Mouse (Mus musculus) limb, embryonic 10.5 days (tissue): Measurements from ENCODE around the gene Ap1g2. TPM values are rescaled to one million over a fixed set of nuclear protein-coding genes. Genes with fewer than 3 reads are reported as not detected.

Experiments used
- DNase-seq: peaks from one replicate; pipeline ENCODE4 v3.0.0-alpha.2; 2017; ENCODE audit warnings: low spot score
- H3K27ac ChIP-seq: fragments of 300-500 bp; sonication (generic); 2 replicates; pipeline ENCODE4 v1.5.1; 2016; ENCODE audit warnings: mild to moderate bottlenecking
- H3K27me3 ChIP-seq: fragments of 300-500 bp; sonication (generic); 2 replicates; pipeline ENCODE4 v1.6.1; 2016; ENCODE audit warnings: low read depth, mild to moderate bottlenecking; ENCODE audit not compliant: poor library complexity, severe bottlenecking
- H3K36me3 ChIP-seq: fragments of 300-500 bp; sonication (generic); 2 replicates; pipeline ENCODE4 v1.6.1; 2016; ENCODE audit warnings: mild to moderate bottlenecking, moderate library complexity
- H3K4me1 ChIP-seq: fragments of 300-500 bp; sonication (generic); 2 replicates; pipeline ENCODE4 v1.6.1; 2016
- H3K4me3 ChIP-seq: fragments of 300-500 bp; sonication (generic); 2 replicates; pipeline ENCODE4 v1.5.1; 2016; ENCODE audit warnings: mild to moderate bottlenecking, moderate library complexity
- H3K9me3 ChIP-seq: fragments of 300-500 bp; sonication (generic); replicated peaks from 2 replicates; pipeline ENCODE4 v1.6.1; 2016; ENCODE audit warnings: mild to moderate bottlenecking
- WGBS: fragments of 180-500 bp; shearing (Covaris S2); methylation state at CpG from one replicate; pipeline ENCODE4 v1.1.7; 2016; 5-methylcytosine and 5-hydroxymethylcytosine counted together
- polyA plus RNA-seq: library from polyadenylated mRNA; unstranded; fragments of >200 nt; fragmentation: Nextera tagmentation; extraction: Ambion mirVana; gene quantifications from 2 replicates; pipeline ENCODE4 v1.2.1, GENCODE M21; 2016

Gene Ap1g2
- polyA plus RNA-seq, 1 experiment from 2014 or later = 12.5 TPM

DNA sequence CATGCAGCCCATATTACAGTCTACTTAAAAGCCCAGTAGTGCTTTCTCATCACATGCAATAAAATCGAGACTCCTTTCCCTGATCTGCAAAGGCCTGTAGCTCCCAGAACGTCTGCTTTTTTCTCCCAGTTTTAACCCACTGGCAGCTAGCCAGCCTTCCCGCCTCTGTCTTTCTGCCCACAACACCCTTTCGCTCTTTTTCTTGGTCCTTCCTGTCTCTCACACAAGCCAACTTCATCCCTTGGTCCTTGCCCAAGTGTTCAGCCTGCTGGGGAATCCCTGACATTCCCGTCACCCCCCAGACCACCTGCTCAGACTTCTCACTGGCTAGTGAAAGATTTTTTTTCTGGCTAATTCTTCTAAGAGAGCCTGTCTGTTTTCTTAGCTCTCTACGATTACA lies 30.2 kb downstream of the Ap1g2 start:
- no peak overlapping the region for H3K27ac ChIP-seq

DNA sequence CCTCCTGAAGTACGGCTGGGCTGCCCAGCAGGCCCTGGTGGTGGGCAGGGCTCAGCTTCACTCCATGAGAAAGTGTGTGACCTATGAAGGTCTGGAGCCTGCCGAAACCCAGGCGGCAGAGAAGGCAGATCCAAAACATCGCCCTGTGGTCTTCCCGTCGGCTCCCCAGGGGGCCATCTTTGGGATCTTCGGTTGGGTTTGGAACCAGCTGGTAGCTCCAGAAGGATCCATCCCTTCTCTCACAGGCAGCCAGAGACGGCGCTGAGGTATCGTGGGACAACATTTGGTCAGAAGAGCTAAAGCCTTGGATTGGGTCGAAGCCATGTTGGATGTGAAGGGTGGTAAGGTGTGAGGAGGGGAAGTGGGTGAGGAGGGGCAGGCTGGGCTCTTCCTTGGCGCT lies 32.0 kb downstream of the Ap1g2 start:
- Histone ChIP-seq H3K4me3 (no peak overlapping the region), H3K4me1 (peaks cover 42% of the 10 kb centered on the region), H3K36me3 (peaks cover 23% of the 10 kb centered on the region), H3K27ac (no peak overlapping the region), H3K9me3 (no peaks in the 10 kb centered on the region), H3K27me3 (peaks cover 73% of the 10 kb centered on the region)
- no peak for DNase-seq
- WGBS = 88% methylated on average over 12 of the region's 12 CpGs

More for the DNA sequence above, 30.2 kb downstream of the Ap1g2 start:
- Histone ChIP-seq H3K4me3 (no peak overlapping the region), H3K9me3 (no peaks in the 10 kb centered on the region), H3K36me3 (peaks cover 23% of the 10 kb centered on the region), H3K4me1 (peaks cover 42% of the 10 kb centered on the region), H3K27me3 (peaks cover 63% of the 10 kb centered on the region)
- 60% methylated on average over 6 of the region's 6 CpGs for WGBS
- no peak for DNase-seq

DNA sequence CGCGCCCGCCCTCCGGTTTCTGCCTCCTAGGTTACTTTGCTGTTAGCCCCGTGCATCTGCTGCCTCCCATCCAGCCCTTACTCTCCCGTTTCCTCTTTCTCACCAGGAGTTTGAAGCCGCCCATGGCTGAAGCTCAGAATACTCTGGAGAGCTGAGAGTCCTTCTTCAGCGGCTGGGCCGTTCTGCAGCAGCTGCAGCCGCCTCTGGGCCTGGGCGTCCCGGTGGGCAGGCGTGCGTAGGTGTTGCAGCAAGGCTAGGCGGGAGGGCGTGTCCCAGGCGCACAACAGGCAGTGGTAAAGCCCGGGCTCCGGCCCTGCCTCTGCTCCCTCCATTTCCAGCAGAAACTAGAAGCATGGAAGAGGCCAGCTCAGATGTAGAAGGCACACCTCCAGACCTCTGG lies 34.6 kb downstream of the Ap1g2 start:
- DNase-seq = no peak

GRCm38 (mm10) chr14:55066042-55066441 lies 40.4 kb downstream of the Ap1g2 start:
- Histone ChIP-seq H3K9me3 (no peaks in the 10 kb centered on the region), H3K4me1 (peaks cover 31% of the 10 kb centered on the region), H3K27me3 (peaks cover 45% of the 10 kb centered on the region), H3K4me3 (no peak overlapping the region), H3K36me3 (peaks cover 30% of the 10 kb centered on the region), H3K27ac (no peak overlapping the region)
- DNase-seq = no peak
- 90% methylated on average over 8 of the region's 8 CpGs for WGBS

More for the DNA sequence above, 34.6 kb downstream of the Ap1g2 start:
- peak overlapping the region; percentile 38 for H3K27ac ChIP-seq
- 14% methylated on average over 19 of the region's 19 CpGs for WGBS
- peaks cover 21% of the 10 kb centered on the region for H3K4me1 ChIP-seq
- H3K27me3 ChIP-seq = peaks cover 51% of the 10 kb centered on the region
- H3K9me3 ChIP-seq = no peaks in the 10 kb centered on the region
- peaks cover 32% of the 10 kb centered on the region for H3K36me3 ChIP-seq
- H3K4me3 ChIP-seq = peak overlapping the region; percentile 32

GRCm38 (mm10) chr14:55065391-55065790 lies 41.0 kb downstream of the Ap1g2 start:
- Histone ChIP-seq H3K27ac (no peak overlapping the region; the same call in 1 of the 2 replicates), H3K4me3 (no peak overlapping the region), H3K9me3 (no peaks in the 10 kb centered on the region), H3K4me1 (peaks cover 35% of the 10 kb centered on the region), H3K27me3 (peaks cover 39% of the 10 kb centered on the region), H3K36me3 (peaks cover 30% of the 10 kb centered on the region)
- no peak for DNase-seq
- 84% methylated on average over 13 of the region's 13 CpGs for WGBS

GRCm38 (mm10) chr14:55064481-55065370 lies 41.7 kb downstream of the Ap1g2 start:
- no peak for DNase-seq
- H3K9me3 ChIP-seq = no peaks in the 10 kb centered on the region
- peaks cover 38% of the 10 kb centered on the region for H3K4me1 ChIP-seq
- H3K27me3 ChIP-seq = peaks cover 37% of the 10 kb centered on the region
- H3K36me3 ChIP-seq = peaks cover 30% of the 10 kb centered on the region
- WGBS = 76% methylated on average over 35 of the region's 35 CpGs
- no peak overlapping the region; the same call in 1 of the 2 replicates for H3K27ac ChIP-seq
- H3K4me3 ChIP-seq = no peak overlapping the region

- DNase-seq = no peak
- Histone ChIP-seq H3K27ac (no peak overlapping the region), H3K9me3 (no peaks in the 10 kb centered on the region), H3K36me3 (peaks cover 30% of the 10 kb centered on the region), H3K4me3 (no peak overlapping the region), H3K4me1 (peaks cover 38% of the 10 kb centered on the region), H3K27me3 (peaks cover 37% of the 10 kb centered on the region)
- WGBS = 88% methylated on average over 22 of the region's 22 CpGs
These were observed 42.6 kb downstream of the Ap1g2 start for GRCm38 (mm10) chr14:55063581-55064381.

DNA sequence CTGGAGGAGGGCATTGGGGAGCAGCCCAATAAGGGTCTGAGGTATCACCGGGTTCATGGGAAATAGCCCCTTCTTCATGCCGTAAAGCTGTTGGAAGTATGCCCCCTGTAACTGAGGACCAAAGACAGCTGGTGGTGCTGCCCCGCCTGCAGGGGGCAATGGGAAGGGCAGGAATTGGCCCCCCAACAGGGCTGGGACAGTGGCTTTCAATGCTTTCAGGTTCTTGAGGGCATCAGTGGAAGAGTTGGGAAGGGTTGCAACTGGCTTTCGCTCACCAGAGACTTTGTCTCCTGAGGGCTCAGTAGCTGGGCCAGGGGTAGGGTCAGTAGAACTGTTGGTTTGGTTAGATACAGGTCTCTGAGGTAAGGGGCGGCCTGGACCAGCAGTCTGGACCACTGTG lies 43.3 kb downstream of the Ap1g2 start:
- Histone ChIP-seq H3K4me1 (peaks cover 38% of the 10 kb centered on the region), H3K4me3 (peak overlapping the region; percentile 33), H3K9me3 (no peaks in the 10 kb centered on the region), H3K36me3 (peaks cover 30% of the 10 kb centered on the region), H3K27ac (no peak overlapping the region), H3K27me3 (peaks cover 37% of the 10 kb centered on the region)
- no peak for DNase-seq
- WGBS = 85% methylated on average over 5 of the region's 5 CpGs

DNA sequence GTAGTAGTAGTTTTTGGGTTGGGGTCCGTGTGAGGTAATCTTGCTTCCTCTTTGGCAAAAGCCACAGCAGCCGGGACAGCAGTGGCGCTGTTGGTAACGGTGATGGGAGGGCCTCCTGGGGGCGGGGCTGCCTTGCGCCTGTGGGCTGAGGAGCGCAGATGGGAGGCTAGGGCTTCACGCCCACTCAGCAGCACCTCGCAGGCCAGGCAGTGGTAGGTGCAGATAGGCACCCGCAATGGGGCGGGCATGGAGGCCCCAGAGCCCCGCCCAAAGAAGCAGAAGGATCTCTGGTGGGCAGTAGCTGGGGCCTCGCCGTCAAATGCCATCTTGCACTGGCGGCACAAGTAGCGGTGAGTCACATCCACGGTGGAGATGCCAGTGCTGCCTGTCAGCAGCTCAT lies 43.8 kb downstream of the Ap1g2 start:
- H3K4me3 ChIP-seq = peak overlapping the region; percentile 33
- H3K27me3 ChIP-seq = peaks cover 37% of the 10 kb centered on the region
- peaks cover 30% of the 10 kb centered on the region for H3K36me3 ChIP-seq
- H3K9me3 ChIP-seq = no peaks in the 10 kb centered on the region
- peaks cover 38% of the 10 kb centered on the region for H3K4me1 ChIP-seq
- 17% methylated on average over 17 of the region's 17 CpGs for WGBS
- H3K27ac ChIP-seq = peak overlapping the region; percentile 47
- peak; percentile 60 for DNase-seq

DNA sequence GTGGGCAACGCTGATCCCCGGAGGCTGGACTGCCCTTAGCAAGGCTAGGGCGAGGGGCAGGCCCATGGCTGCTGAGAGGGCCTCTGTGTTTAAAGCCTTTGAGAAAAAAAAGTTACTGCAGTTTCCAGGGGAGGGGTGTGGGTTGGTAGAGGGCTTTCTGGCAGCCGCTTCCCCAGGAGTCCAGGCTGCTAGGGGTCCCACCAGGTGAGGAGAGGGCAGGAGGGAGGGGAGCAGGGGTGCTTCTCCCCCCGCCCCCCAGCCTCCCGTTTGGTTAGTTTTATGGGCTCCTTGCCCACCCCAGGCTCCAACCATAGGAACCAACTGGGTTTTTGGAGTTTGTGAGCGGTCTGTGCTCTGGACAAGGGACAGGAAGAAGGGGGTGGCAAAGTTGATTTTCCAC lies 44.5 kb downstream of the Ap1g2 start:
- Histone ChIP-seq H3K9me3 (no peaks in the 10 kb centered on the region), H3K4me3 (no peak overlapping the region), H3K27me3 (peaks cover 37% of the 10 kb centered on the region), H3K4me1 (peaks cover 38% of the 10 kb centered on the region), H3K36me3 (peaks cover 22% of the 10 kb centered on the region), H3K27ac (peak overlapping the region; percentile 47; the same call in 1 of the 2 replicates)
- whole genome bisulfite sequencing = 35% methylated on average over 7 of the region's 7 CpGs
- no peak for DNase-seq

GRCm38 (mm10) chr14:55059931-55060330 lies 46.5 kb downstream of the Ap1g2 start:
- Histone ChIP-seq H3K4me3 (no peak overlapping the region), H3K27me3 (peaks cover 25% of the 10 kb centered on the region), H3K27ac (no peak overlapping the region), H3K4me1 (peaks cover 32% of the 10 kb centered on the region), H3K9me3 (no peaks in the 10 kb centered on the region), H3K36me3 (peaks cover 5% of the 10 kb centered on the region; the same call in 1 of the 2 replicates)
- no peak for DNase-seq
- WGBS = 88% methylated on average over 5 of the region's 5 CpGs

GRCm38 (mm10) chr14:55059009-55059408 lies 47.4 kb downstream of the Ap1g2 start:
- no peak overlapping the region for H3K4me3 ChIP-seq
- no peak overlapping the region for H3K27ac ChIP-seq
- peaks cover 32% of the 10 kb centered on the region for H3K4me1 ChIP-seq
- no peaks in the 10 kb centered on the region for H3K9me3 ChIP-seq
- 0 out of 2 replicates have a peak, but pooled peaks cover 5% of the 10 kb centered on the region for H3K36me3 ChIP-seq
- peaks cover 16% of the 10 kb centered on the region for H3K27me3 ChIP-seq
- WGBS = 92% methylated on average over 1 of the region's 1 CpGs
- no peak for DNase-seq
